Mouse (Mus musculus): Measurements from ENCODE around the gene F10. TPM values are rescaled to one million over a fixed set of nuclear protein-coding genes. Genes with fewer than 3 reads are reported as not detected.
"Not testable (repeated sequence)": the region's sequence is repeated elsewhere in the genome, so short reads cannot be mapped to it uniquely, and the experiment has no call there.

F10 gene
- polyA plus RNA-seq, 1 experiment from 2014 or later = 27.6 TPM

DNA sequence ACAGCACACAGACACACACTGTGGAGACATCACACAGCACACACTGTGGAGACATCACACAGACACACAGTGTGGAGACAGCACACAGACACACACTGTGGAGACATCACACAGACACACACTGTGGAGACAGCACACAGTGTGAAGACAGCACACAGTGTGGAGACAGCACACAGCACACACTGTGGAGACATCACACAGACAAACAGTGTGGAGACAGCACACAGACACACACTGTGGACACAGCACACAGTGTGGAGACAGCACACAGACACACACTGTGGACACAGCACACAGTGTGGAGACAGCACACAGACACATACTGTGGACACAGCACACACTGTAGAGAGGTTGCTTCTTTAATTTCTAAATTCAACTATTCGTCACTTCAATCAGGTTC is 38.5 kb downstream of the F10 start:
- H3K4me1 ChIP-seq (ENCODE audit: control insufficient read depth, insufficient read depth, low read length); H3K27ac ChIP-seq (ENCODE audit: low read length); H3K4me3 ChIP-seq (ENCODE audit: low read length); H3K36me3 ChIP-seq (ENCODE audit: control insufficient read depth, insufficient read depth, low read length); ATAC-seq; H3K9me3 ChIP-seq (ENCODE audit: control insufficient read depth, low read length); H3K4me2 ChIP-seq (ENCODE audit: low read depth, low read length); H3K27me3 ChIP-seq (replicated peaks; ENCODE audit: control insufficient read depth, insufficient read depth, low read length); H3K9ac ChIP-seq (ENCODE audit: low read depth, low read length): not testable (repeated sequence)
- WGBS = 95% methylated on average over 1 of the region's 1 CpGs

DNA sequence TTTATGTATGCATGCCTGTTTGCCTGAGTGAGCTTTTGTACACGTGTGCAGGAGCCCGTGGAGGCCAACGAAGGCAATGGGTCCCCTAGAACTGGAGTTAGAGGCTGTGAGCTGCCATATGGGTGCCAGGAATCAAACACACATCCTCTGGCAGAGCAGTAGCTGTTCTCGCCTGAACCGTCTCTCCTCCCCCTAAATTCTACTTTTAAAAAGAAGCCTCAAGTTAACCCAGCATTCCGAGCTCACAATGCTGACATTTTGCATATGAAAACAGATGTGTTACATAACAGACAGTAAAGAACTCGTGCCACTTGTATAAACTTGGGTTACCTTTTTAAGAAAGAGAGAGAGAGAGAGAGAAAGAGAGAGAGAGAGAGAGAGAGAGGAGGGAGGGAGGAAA is 40.4 kb downstream of the F10 start:
- 0 out of 2 replicates have a peak, but pooled peaks cover 21% of the 10 kb centered on the region for H3K36me3 ChIP-seq (ENCODE audit: control insufficient read depth, insufficient read depth, low read length)
- no peak overlapping the region for H3K4me2 ChIP-seq (ENCODE audit: low read depth, low read length)
- H3K9me3 ChIP-seq (ENCODE audit: control insufficient read depth, low read length) = no peaks in the 10 kb centered on the region

DNA sequence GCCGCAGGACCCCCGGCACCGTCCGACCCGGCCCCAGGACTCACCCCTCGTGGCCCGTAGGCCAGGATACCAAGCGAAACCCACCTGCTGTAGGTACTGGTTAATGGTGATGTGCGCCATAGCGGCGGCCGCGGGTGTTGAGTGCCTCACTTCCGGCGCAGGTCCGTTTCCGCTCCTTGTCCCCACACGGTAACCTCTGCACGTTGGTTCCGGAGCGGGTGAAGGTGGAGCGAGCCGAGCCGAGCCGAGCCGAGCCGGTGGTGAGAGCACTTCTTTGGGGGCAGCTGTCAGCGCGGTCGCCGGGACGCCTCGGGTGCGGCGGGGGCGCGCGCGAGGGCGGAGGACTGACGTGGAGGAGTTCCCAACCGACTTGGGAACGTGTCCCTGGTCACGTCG is 67.6 kb downstream of the F10 start:
- 0% methylated on average over 45 of the region's 45 CpGs for WGBS
- peak; percentile 78 for ATAC-seq

More for the DNA sequence above, 40.4 kb downstream of the F10 start:
- H3K27me3 ChIP-seq (replicated peaks; ENCODE audit: control insufficient read depth, insufficient read depth, low read length) = no peaks in the 10 kb centered on the region
- no peak for ATAC-seq
- no peak overlapping the region for H3K9ac ChIP-seq (ENCODE audit: low read depth, low read length)
- no peaks in the 10 kb centered on the region for H3K4me1 ChIP-seq (ENCODE audit: control insufficient read depth, insufficient read depth, low read length)
- H3K4me3 ChIP-seq (ENCODE audit: low read length) = no peak overlapping the region
- 85% methylated on average over 7 of the region's 7 CpGs for WGBS
- no peak overlapping the region for H3K27ac ChIP-seq (ENCODE audit: low read length)

DNA sequence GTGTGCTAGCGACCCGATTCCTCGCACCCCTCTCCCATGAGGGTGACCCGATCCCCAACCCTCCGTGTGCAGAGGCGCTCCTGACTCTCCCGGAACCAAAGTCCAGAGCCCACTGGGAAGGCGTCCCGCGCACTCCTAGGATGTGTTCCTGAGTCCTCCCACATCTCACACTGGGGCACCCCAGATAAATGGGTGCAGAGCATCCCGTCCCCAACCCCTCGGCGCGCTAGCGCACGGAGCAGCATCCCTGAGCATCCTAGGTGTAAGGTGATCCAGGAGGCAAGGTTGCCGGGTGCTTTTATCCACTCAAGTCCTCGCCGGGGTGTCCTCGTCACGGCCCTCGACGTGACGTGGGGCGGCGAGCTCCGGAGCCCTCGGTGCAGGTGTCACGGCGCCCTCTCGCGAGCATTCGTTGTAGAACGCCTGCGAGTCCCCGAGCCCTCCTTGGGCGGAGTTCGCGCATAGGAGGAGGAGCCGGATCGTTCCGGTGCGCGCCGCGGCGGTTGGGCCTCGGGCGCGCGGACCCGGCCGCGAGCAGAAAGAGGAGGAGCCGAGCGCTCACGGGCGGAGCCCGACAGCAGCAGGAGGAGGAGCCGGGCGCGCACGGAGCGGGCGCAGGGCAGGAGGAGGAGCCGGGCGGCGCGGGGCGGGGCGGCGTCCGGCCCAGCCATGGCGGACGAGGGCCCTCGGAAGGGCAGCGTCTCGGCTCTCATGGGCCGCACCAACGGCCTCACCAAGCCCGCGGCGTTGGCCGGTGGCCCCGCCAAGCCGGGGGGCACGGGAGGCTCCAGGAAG is 68.2 kb downstream of the F10 start, which contains the start of the genes Pcid2 and Cul4a:
Gene Pcid2, minus strand, starts transcription at position 373 of the 795 bp plus-strand sequence.
Gene Cul4a, plus strand, starts transcription at position 535 of the 795 bp plus-strand sequence.
- under 1% methylated on average over 78 of the region's 87 CpGs for WGBS
- Histone ChIP-seq H3K27me3 (replicated peaks; ENCODE audit: control insufficient read depth, insufficient read depth, low read length) (no peaks in the 10 kb centered on the region), H3K9ac (ENCODE audit: low read depth, low read length) (peak within 1 kb of the TSS; percentile 98), H3K36me3 (ENCODE audit: control insufficient read depth, insufficient read depth, low read length) (no peaks in the 10 kb centered on the region), H3K4me1 (ENCODE audit: control insufficient read depth, insufficient read depth, low read length) (peaks cover 11% of the 10 kb centered on the region), H3K9me3 (ENCODE audit: control insufficient read depth, low read length) (no peaks in the 10 kb centered on the region), H3K27ac (ENCODE audit: low read length) (peak within 1 kb of the TSS; percentile 98), H3K4me3 (ENCODE audit: low read length) (peak within 1 kb of the TSS; percentile 98), H3K4me2 (ENCODE audit: low read depth, low read length) (peak within 1 kb of the TSS; percentile 95)
- peak; percentile 95 for ATAC-seq

More for the DNA sequence above, 67.6 kb downstream of the F10 start:
- peak overlapping the region; percentile 95 for H3K9ac ChIP-seq (ENCODE audit: low read depth, low read length)
- H3K27ac ChIP-seq (ENCODE audit: low read length) = peak overlapping the region; percentile 98
- peak overlapping the region; percentile 95 for H3K4me2 ChIP-seq (ENCODE audit: low read depth, low read length)
- H3K9me3 ChIP-seq (ENCODE audit: control insufficient read depth, low read length) = no peaks in the 10 kb centered on the region
- no peaks in the 10 kb centered on the region for H3K36me3 ChIP-seq (ENCODE audit: control insufficient read depth, insufficient read depth, low read length)
- H3K4me1 ChIP-seq (ENCODE audit: control insufficient read depth, insufficient read depth, low read length) = peaks cover 11% of the 10 kb centered on the region
- peak overlapping the region; percentile 98 for H3K4me3 ChIP-seq (ENCODE audit: low read length)
- H3K27me3 ChIP-seq (replicated peaks; ENCODE audit: control insufficient read depth, insufficient read depth, low read length) = no peaks in the 10 kb centered on the region

DNA sequence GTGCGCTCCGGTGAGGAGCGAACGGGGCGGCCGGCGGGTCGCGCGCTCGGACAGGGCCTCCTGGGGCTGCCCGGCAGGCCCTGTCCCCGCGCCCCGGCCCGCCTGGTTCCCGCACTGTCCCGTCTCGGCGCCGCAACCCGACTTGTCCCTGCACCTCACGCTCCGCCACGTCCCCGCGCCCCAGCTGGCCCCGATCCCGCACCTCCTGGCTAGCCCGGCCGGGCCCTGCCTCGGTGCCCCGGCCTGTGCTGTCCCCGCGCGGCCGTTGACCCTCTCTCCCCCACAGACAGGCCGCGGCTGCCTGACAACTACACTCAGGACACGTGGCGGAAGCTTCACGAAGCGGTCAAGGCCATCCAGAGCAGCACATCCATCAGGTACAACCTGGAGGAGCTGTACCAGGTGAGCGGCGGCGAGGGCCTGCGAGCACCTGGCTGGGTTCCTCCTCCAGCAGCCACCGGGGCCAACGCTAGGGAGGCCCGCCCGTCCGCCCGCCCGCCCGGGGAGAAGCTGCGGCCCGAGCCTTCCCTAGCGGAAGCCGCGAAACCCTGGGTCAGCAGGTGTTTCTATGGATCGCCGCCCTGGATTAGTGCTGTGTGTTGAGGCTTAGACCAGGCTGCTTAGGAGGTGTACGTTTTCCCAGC is 68.9 kb downstream of the F10 start:
- Histone ChIP-seq H3K4me1 (ENCODE audit: control insufficient read depth, insufficient read depth, low read length) (peaks cover 11% of the 10 kb centered on the region), H3K9me3 (ENCODE audit: control insufficient read depth, low read length) (no peaks in the 10 kb centered on the region), H3K27me3 (replicated peaks; ENCODE audit: control insufficient read depth, insufficient read depth, low read length) (no peaks in the 10 kb centered on the region), H3K27ac (ENCODE audit: low read length) (peak overlapping the region; percentile 89), H3K4me3 (ENCODE audit: low read length) (peak overlapping the region; percentile 98), H3K36me3 (ENCODE audit: control insufficient read depth, insufficient read depth, low read length) (no peaks in the 10 kb centered on the region), H3K4me2 (ENCODE audit: low read depth, low read length) (peak overlapping the region; percentile 91), H3K9ac (ENCODE audit: low read depth, low read length) (peak overlapping the region; percentile 98)
- under 1% methylated on average over 58 of the region's 63 CpGs for WGBS
- peak; percentile 63 for ATAC-seq

Other genes with a start within 250 kb of the F10 start
- gene Mcf2l, start 163.5 kb upstream of the F10 start, polyA plus RNA-seq (2015; fragmentation: Nextera tagmentation; extraction: Ambion mirVana) = 13.3 and 14.1 TPM in 2 replicates
- 0.13 and 0.18 TPM in 2 replicates for gene F7, start 11.3 kb upstream of the F10 start, polyA plus RNA-seq (2015; fragmentation: Nextera tagmentation; extraction: Ambion mirVana)
- gene Proz, start 23.6 kb downstream of the F10 start, polyA plus RNA-seq (2015; fragmentation: Nextera tagmentation; extraction: Ambion mirVana) = 13.0 and 18.5 TPM in 2 replicates
- 28.7 and 30.2 TPM in 2 replicates for gene Pcid2, start 68.2 kb downstream of the F10 start, polyA plus RNA-seq (2015; fragmentation: Nextera tagmentation; extraction: Ambion mirVana)
- gene Cul4a, start 68.3 kb downstream of the F10 start, polyA plus RNA-seq (2015; fragmentation: Nextera tagmentation; extraction: Ambion mirVana) = 81.5 and 84.7 TPM in 2 replicates
- 256 and 550 TPM in 2 replicates for gene Lamp1, start 121.9 kb downstream of the F10 start, polyA plus RNA-seq (2015; fragmentation: Nextera tagmentation; extraction: Ambion mirVana)
- gene Grtp1, start 163.3 kb downstream of the F10 start, polyA plus RNA-seq (2015; fragmentation: Nextera tagmentation; extraction: Ambion mirVana) = 71.7 and 75.3 TPM in 2 replicates
- 0.29 and 0.40 TPM in 2 replicates for gene Adprhl1, start 216.9 kb downstream of the F10 start, polyA plus RNA-seq (2015; fragmentation: Nextera tagmentation; extraction: Ambion mirVana)

Measured in intestine, embryonic 16.5 days (tissue).